Mouse (Mus musculus): ENCODE data around the gene Nudt3. TPM values are rescaled to one million over a fixed set of nuclear protein-coding genes. Genes with fewer than 3 reads are reported as not detected.
A peak's percentile ranks its signal among the peaks of the same experiment; 100 is the strongest.

The Nudt3 gene
- polyA plus RNA-seq, 1 experiment: 55.7 TPM

- Histone ChIP-seq H3K4me1 (ENCODE audit: control insufficient read depth, insufficient read depth, low read length) (peaks cover 19% of the 10 kb centered on the region), H3K27ac (ENCODE audit: insufficient read depth, low read depth, low read length) (peak overlapping the region; percentile 65), H3K4me3 (ENCODE audit: insufficient read depth, low read length) (peak overlapping the region; percentile 7; the same call in 1 of the 2 replicates)
- TF ChIP-seq CTCF (IDR thresholded peaks at IDR 0.05; ENCODE audit: low read depth, low read length): no peak
- TF ChIP-seq POLR2A (IDR thresholded peaks at IDR 0.05; ENCODE audit: borderline replicate concordance, low read depth, low read length): no peak
These were observed 62.3 kb downstream of the Nudt3 start for GRCm38 (mm10) chr17:27560926-27561480.

- H3K4me1 ChIP-seq (ENCODE audit: control insufficient read depth, insufficient read depth, low read length): peaks cover 23% of the 10 kb centered on the region
- TF ChIP-seq POLR2A (IDR thresholded peaks at IDR 0.05; ENCODE audit: borderline replicate concordance, low read depth, low read length) (no peak), CTCF (IDR thresholded peaks at IDR 0.05; ENCODE audit: low read depth, low read length) (no peak)
- H3K27ac ChIP-seq (ENCODE audit: insufficient read depth, low read depth, low read length): 0 out of 2 replicates have a peak overlapping the region, but pooled peaks have one; percentile 13
- H3K4me3 ChIP-seq (ENCODE audit: insufficient read depth, low read length): peak overlapping the region; percentile 89
These were observed 63.7 kb downstream of the Nudt3 start for GRCm38 (mm10) chr17:27559596-27559995.

GRCm38 (mm10) chr17:27558845-27559244 is 64.5 kb downstream of the Nudt3 start:
- peaks cover 29% of the 10 kb centered on the region for H3K4me1 ChIP-seq (ENCODE audit: control insufficient read depth, insufficient read depth, low read length)

GRCm38 (mm10) chr17:27557927-27558661 is 65.2 kb downstream of the Nudt3 start:
- TF ChIP-seq CTCF (IDR thresholded peaks at IDR 0.05; ENCODE audit: low read depth, low read length) (no peak), POLR2A (IDR thresholded peaks at IDR 0.05; ENCODE audit: borderline replicate concordance, low read depth, low read length) (no peak)
- Histone ChIP-seq H3K27ac (ENCODE audit: insufficient read depth, low read depth, low read length) (peak overlapping the region; percentile 94), H3K4me1 (ENCODE audit: control insufficient read depth, insufficient read depth, low read length) (peaks cover 34% of the 10 kb centered on the region), H3K4me3 (ENCODE audit: insufficient read depth, low read length) (peak overlapping the region; percentile 89)

More at GRCm38 (mm10) chr17:27558845-27559244, 64.5 kb downstream of the Nudt3 start:
- TF ChIP-seq POLR2A (IDR thresholded peaks at IDR 0.05; ENCODE audit: borderline replicate concordance, low read depth, low read length) (no peak), CTCF (IDR thresholded peaks at IDR 0.05; ENCODE audit: low read depth, low read length) (no peak)
- Histone ChIP-seq H3K4me3 (ENCODE audit: insufficient read depth, low read length) (peak overlapping the region; percentile 89), H3K27ac (ENCODE audit: insufficient read depth, low read depth, low read length) (0 out of 2 replicates have a peak overlapping the region, but pooled peaks have one; percentile 6)

GRCm38 (mm10) chr17:27557181-27557926 is 65.9 kb downstream of the Nudt3 start:
- peak overlapping the region; percentile 89 for H3K4me3 ChIP-seq (ENCODE audit: insufficient read depth, low read length)
- peak overlapping the region; percentile 94 for H3K27ac ChIP-seq (ENCODE audit: insufficient read depth, low read depth, low read length)
- H3K4me1 ChIP-seq (ENCODE audit: control insufficient read depth, insufficient read depth, low read length): peaks cover 40% of the 10 kb centered on the region
- TF ChIP-seq CTCF (IDR thresholded peaks at IDR 0.05; ENCODE audit: low read depth, low read length): no peak
- no peak for TF ChIP-seq POLR2A (IDR thresholded peaks at IDR 0.05; ENCODE audit: borderline replicate concordance, low read depth, low read length)

- peaks cover 42% of the 10 kb centered on the region for H3K4me1 ChIP-seq (ENCODE audit: control insufficient read depth, insufficient read depth, low read length)
- TF ChIP-seq CTCF (IDR thresholded peaks at IDR 0.05; ENCODE audit: low read depth, low read length) (no peak), POLR2A (IDR thresholded peaks at IDR 0.05; ENCODE audit: borderline replicate concordance, low read depth, low read length) (peak; percentile 91; the same call in 1 of the 2 replicates)
- peak within 1 kb of the TSS; percentile 94 for H3K27ac ChIP-seq (ENCODE audit: insufficient read depth, low read depth, low read length)
- peak within 1 kb of the TSS; percentile 89 for H3K4me3 ChIP-seq (ENCODE audit: insufficient read depth, low read length)
These were observed 66.8 kb downstream of the Nudt3 start, which contains the start of gene Hmga1 for GRCm38 (mm10) chr17:27556315-27557011. Gene Hmga1, plus strand, starts transcription at chr17:27556497.

- H3K4me3 ChIP-seq (ENCODE audit: insufficient read depth, low read length): peak overlapping the region; percentile 59
- peak overlapping the region; percentile 93 for H3K27ac ChIP-seq (ENCODE audit: insufficient read depth, low read depth, low read length)
- TF ChIP-seq POLR2A (IDR thresholded peaks at IDR 0.05; ENCODE audit: borderline replicate concordance, low read depth, low read length) (no peak), CTCF (IDR thresholded peaks at IDR 0.05; ENCODE audit: low read depth, low read length) (no peak)
- H3K4me1 ChIP-seq (ENCODE audit: control insufficient read depth, insufficient read depth, low read length): peaks cover 42% of the 10 kb centered on the region
These were observed 67.7 kb downstream of the Nudt3 start for GRCm38 (mm10) chr17:27555512-27556172.

- no peak for TF ChIP-seq CTCF (IDR thresholded peaks at IDR 0.05; ENCODE audit: low read depth, low read length)
- peak overlapping the region; percentile 59 for H3K4me3 ChIP-seq (ENCODE audit: insufficient read depth, low read length)
- H3K27ac ChIP-seq (ENCODE audit: insufficient read depth, low read depth, low read length): peak overlapping the region; percentile 93
- H3K4me1 ChIP-seq (ENCODE audit: control insufficient read depth, insufficient read depth, low read length): peaks cover 41% of the 10 kb centered on the region
These were observed 68.2 kb downstream of the Nudt3 start for GRCm38 (mm10) chr17:27555075-27555511.

Data from bone marrow macrophage, adult 2 months (primary cell).